Mouse (Mus musculus) heart, adult 18-20 months (tissue): Measurements from ENCODE around the gene Csf2ra. TPM values are rescaled to one million over a fixed set of nuclear protein-coding genes. Genes with fewer than 3 reads are reported as not detected.
"Not testable (repeated sequence)": the region's sequence is repeated elsewhere in the genome, so short reads cannot be mapped to it uniquely, and the experiment has no call there.

Source experiments
- DNase-seq, 2 experiments: peaks; one replicate each; pipeline ENCODE4 v3.0.0; 2021 to 2022; ENCODE audit warnings: mixed read lengths in 1 of 2
- total RNA-seq, 2 experiments: library from RNA; stranded (reverse); gene quantifications; 2 replicates each; pipeline ENCODE4 v1.2.3; 2021

Csf2ra gene
- total RNA-seq, 2 experiments from 2014 or later = 5.8 to 5.9 TPM

- no peak for DNase-seq
Measured at GRCm38 (mm10) chr19:61224678-61225525, 3.3 kb downstream of the Csf2ra start.

DNA sequence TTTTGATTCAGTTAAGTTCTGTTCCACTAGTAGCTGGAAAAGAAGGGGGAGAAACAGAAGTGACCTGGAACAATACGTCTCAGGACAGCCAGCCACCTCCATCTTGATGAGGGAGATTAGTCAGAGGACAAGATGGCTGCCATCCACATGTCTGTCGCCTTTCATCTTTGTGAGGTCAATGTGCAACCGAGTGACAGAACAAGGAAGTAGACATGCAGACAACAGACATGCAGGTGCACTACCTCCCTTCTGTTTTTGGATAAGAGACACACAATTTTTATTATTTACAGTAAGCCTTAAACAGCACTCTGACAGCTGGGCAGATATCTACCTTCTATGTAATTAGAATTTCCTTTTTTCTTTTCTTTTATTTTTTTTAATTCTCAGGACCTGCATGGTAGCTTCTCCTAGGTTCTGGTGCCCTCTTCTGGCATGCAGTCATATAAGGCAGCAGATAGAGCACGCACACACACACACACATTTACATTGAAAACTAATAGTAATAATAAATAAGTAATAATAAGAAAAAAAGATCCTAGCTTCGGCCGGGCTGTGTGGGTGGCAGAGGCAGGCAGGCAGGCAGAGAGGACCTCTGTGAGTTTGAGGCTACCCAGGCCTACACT is 4.4 kb downstream of the Csf2ra start:
- no peak for DNase-seq

GRCm38 (mm10) chr19:61207506-61207905 is 20.7 kb downstream of the Csf2ra start:
- not testable (repeated sequence) for DNase-seq

GRCm38 (mm10) chr19:61199836-61200235 is 28.4 kb downstream of the Csf2ra start:
- DNase-seq = peak; percentile 33 to 75

DNA sequence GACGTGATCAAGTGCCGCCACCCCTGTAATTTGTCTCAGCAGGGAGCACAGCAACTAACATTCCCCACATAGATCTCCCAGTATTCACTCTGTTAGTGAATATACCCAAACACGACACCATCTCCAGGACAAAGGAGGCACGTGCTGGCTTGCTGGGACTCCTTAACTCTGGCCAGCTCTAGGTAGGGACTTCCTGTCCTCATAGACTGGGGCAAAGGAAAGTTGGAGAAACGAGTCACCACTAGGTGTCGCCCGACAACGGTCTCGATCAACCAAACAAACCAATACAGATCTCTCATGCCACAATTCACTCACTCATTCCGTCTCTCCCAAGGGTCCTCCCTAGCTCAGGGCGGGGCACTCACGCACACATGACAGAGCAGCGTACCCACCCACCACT is 28.9 kb downstream of the Csf2ra start:
- DNase-seq = peak; percentile 90 to 94

DNA sequence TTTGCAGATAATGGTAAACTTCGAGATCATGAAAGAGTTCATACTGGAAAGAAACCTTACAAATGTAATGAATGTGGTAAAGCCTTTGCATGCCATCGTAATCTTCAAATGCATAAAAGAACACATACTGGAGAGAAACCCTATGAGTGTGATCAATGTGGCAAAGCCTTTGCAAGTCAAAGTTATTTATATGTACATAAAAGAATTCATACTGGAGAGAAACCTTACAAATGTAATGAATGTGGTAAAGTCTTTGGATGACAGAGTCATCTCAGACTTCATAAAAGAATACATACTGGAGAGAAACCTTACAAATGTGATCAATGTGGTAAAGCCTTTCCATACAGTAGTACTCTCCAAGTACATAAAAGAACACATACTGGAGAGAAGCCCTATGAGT is 44.6 kb downstream of the Csf2ra start, which contains the start of gene Gm6020:
Gene Gm6020 (plus strand): TSS at position 301 of the 400 bp plus-strand sequence.
- DNase-seq = not testable (repeated sequence)

- DNase-seq = no peak
Measured at GRCm38 (mm10) chr19:61175756-61176324, 52.4 kb downstream of the Csf2ra start, which contains the start of gene Gm7102. TSS of gene Gm7102 (minus strand) at chr19:61176309.

Other genes with a start within 250 kb of the Csf2ra start
- gene Zfp950, start 87.6 kb downstream of the Csf2ra start, total RNA-seq = 10 to 100 TPM; 11.5 to 14.0 TPM
- gene Gm7102, start 52.1 kb downstream of the Csf2ra start, total RNA-seq = under 1 TPM in 1 of 2 experiments, not detected in 1; 0.17 TPM
- not detected for gene Gm6020, start 44.5 kb downstream of the Csf2ra start, total RNA-seq
- not detected for gene Gm21060, start 68.6 kb upstream of the Csf2ra start, total RNA-seq